Mouse (Mus musculus): Measurements from ENCODE around the gene Fam213a. TPM values are rescaled to one million over a fixed set of nuclear protein-coding genes. Genes with fewer than 3 reads are reported as not detected.
A peak's percentile ranks its signal among the peaks of the same experiment; 100 is the strongest.

Fam213a gene
- total and polyA plus RNA-seq, 2 experiments from 2014 or later, result 50.0 to 124 TPM

GRCm38 (mm10) chr14:41025087-41025486 lies 11.5 kb upstream of the Fam213a start:
- Histone ChIP-seq H3K9me3 (ENCODE audit: low read length) (no peaks in the 10 kb centered on the region), H3K4me2 (ENCODE audit: low read depth, low read length, poor library complexity, severe bottlenecking) (no peak overlapping the region), H3K27ac (ENCODE audit: low read depth, low read length) (no peak overlapping the region), H3K27me3 (ENCODE audit: insufficient read depth, low read length) (no peaks in the 10 kb centered on the region), H3K4me1 (ENCODE audit: insufficient read depth, low read length) (no peaks in the 10 kb centered on the region), H3K4me3 (ENCODE audit: low read depth, low read length) (no peak overlapping the region), H3K36me3 (ENCODE audit: insufficient read depth, low read length) (no peaks in the 10 kb centered on the region), H3K9ac (replicated peaks; ENCODE audit: low read length, poor library complexity, severe bottlenecking) (no peak overlapping the region)
- ATAC-seq (ENCODE audit: low FRiP score) (no peak), DNase-seq (ENCODE audit: low spot score) (no peak)
- TF ChIP-seq CTCF (IDR thresholded peaks at IDR 0.05), result no peak
- WGBS, result 94% methylated on average over 2 of the region's 2 CpGs

- no peak for ATAC-seq (ENCODE audit: low FRiP score)
Measured at GRCm38 (mm10) chr14:41021246-41021645, 7.7 kb upstream of the Fam213a start.

GRCm38 (mm10) chr14:41017460-41017859 lies 3.9 kb upstream of the Fam213a start:
- ATAC-seq (ENCODE audit: low FRiP score) (no peak), DNase-seq (ENCODE audit: low spot score) (no peak)
- H3K4me1 ChIP-seq (ENCODE audit: insufficient read depth, low read length), result no peaks in the 10 kb centered on the region
- no peaks in the 10 kb centered on the region for H3K27me3 ChIP-seq (ENCODE audit: insufficient read depth, low read length)
- H3K9me3 ChIP-seq (ENCODE audit: low read length), result no peaks in the 10 kb centered on the region
- no peak overlapping the region for H3K27ac ChIP-seq (ENCODE audit: low read depth, low read length)
- 81% methylated on average over 5 of the region's 5 CpGs for WGBS
- H3K9ac ChIP-seq (replicated peaks; ENCODE audit: low read length, poor library complexity, severe bottlenecking), result no peak overlapping the region
- no peak overlapping the region for H3K4me3 ChIP-seq (ENCODE audit: low read depth, low read length)
- no peak overlapping the region for H3K4me2 ChIP-seq (ENCODE audit: low read depth, low read length, poor library complexity, severe bottlenecking)
- no peak for TF ChIP-seq CTCF (IDR thresholded peaks at IDR 0.05)
- no peaks in the 10 kb centered on the region for H3K36me3 ChIP-seq (ENCODE audit: insufficient read depth, low read length)

More at GRCm38 (mm10) chr14:41021246-41021645, 7.7 kb upstream of the Fam213a start:
- WGBS, result 92% methylated on average over 3 of the region's 3 CpGs
- no peak overlapping the region for H3K4me2 ChIP-seq (ENCODE audit: low read depth, low read length, poor library complexity, severe bottlenecking)
- no peaks in the 10 kb centered on the region for H3K9me3 ChIP-seq (ENCODE audit: low read length)
- TF ChIP-seq CTCF (IDR thresholded peaks at IDR 0.05), result no peak
- H3K4me3 ChIP-seq (ENCODE audit: low read depth, low read length), result no peak overlapping the region
- no peaks in the 10 kb centered on the region for H3K27me3 ChIP-seq (ENCODE audit: insufficient read depth, low read length)
- no peaks in the 10 kb centered on the region for H3K4me1 ChIP-seq (ENCODE audit: insufficient read depth, low read length)
- no peaks in the 10 kb centered on the region for H3K36me3 ChIP-seq (ENCODE audit: insufficient read depth, low read length)
- no peak overlapping the region for H3K27ac ChIP-seq (ENCODE audit: low read depth, low read length)
- no peak overlapping the region for H3K9ac ChIP-seq (replicated peaks; ENCODE audit: low read length, poor library complexity, severe bottlenecking)
- DNase-seq (ENCODE audit: low spot score), result no peak

- ATAC-seq (ENCODE audit: low FRiP score), result no peak
Measured at GRCm38 (mm10) chr14:41014701-41015240, 1.2 kb upstream of the Fam213a start.

GRCm38 (mm10) chr14:41013143-41013542 lies 445 bp downstream of the Fam213a start:
- H3K36me3 ChIP-seq (ENCODE audit: insufficient read depth, low read length), result no peaks in the 10 kb centered on the region
- H3K27ac ChIP-seq (ENCODE audit: low read depth, low read length), result peak overlapping the region; percentile 81
- TF ChIP-seq CTCF (IDR thresholded peaks at IDR 0.05), result no peak
- peak overlapping the region; percentile 73 for H3K9ac ChIP-seq (replicated peaks; ENCODE audit: low read length, poor library complexity, severe bottlenecking)
- peak overlapping the region; percentile 75 for H3K4me2 ChIP-seq (ENCODE audit: low read depth, low read length, poor library complexity, severe bottlenecking)
- DNase-seq (ENCODE audit: low spot score) (no peak), ATAC-seq (ENCODE audit: low FRiP score) (peak; percentile 2; the same call in 1 of the 2 replicates)
- no peaks in the 10 kb centered on the region for H3K27me3 ChIP-seq (ENCODE audit: insufficient read depth, low read length)
- peak overlapping the region; percentile 54 for H3K4me3 ChIP-seq (ENCODE audit: low read depth, low read length)
- no peaks in the 10 kb centered on the region for H3K4me1 ChIP-seq (ENCODE audit: insufficient read depth, low read length)
- no peaks in the 10 kb centered on the region for H3K9me3 ChIP-seq (ENCODE audit: low read length)
- WGBS, result 10% methylated on average over 9 of the region's 9 CpGs

More at GRCm38 (mm10) chr14:41014701-41015240, 1.2 kb upstream of the Fam213a start:
- WGBS, result 76% methylated on average over 5 of the region's 5 CpGs
- no peak for DNase-seq (ENCODE audit: low spot score)
- H3K27ac ChIP-seq (ENCODE audit: low read depth, low read length), result no peak overlapping the region
- H3K27me3 ChIP-seq (ENCODE audit: insufficient read depth, low read length), result no peaks in the 10 kb centered on the region
- no peaks in the 10 kb centered on the region for H3K9me3 ChIP-seq (ENCODE audit: low read length)
- no peaks in the 10 kb centered on the region for H3K4me1 ChIP-seq (ENCODE audit: insufficient read depth, low read length)
- no peak overlapping the region for H3K4me3 ChIP-seq (ENCODE audit: low read depth, low read length)
- no peak overlapping the region for H3K9ac ChIP-seq (replicated peaks; ENCODE audit: low read length, poor library complexity, severe bottlenecking)
- TF ChIP-seq CTCF (IDR thresholded peaks at IDR 0.05), result no peak
- H3K36me3 ChIP-seq (ENCODE audit: insufficient read depth, low read length), result no peaks in the 10 kb centered on the region
- H3K4me2 ChIP-seq (ENCODE audit: low read depth, low read length, poor library complexity, severe bottlenecking), result no peak overlapping the region

GRCm38 (mm10) chr14:41011916-41012315 lies 1.7 kb downstream of the Fam213a start:
- ATAC-seq (ENCODE audit: low FRiP score), result no peak
- no peak for DNase-seq (ENCODE audit: low spot score)
- TF ChIP-seq CTCF (IDR thresholded peaks at IDR 0.05), result no peak
- Histone ChIP-seq H3K4me1 (ENCODE audit: insufficient read depth, low read length) (no peaks in the 10 kb centered on the region), H3K9ac (replicated peaks; ENCODE audit: low read length, poor library complexity, severe bottlenecking) (no peak overlapping the region), H3K27me3 (ENCODE audit: insufficient read depth, low read length) (no peaks in the 10 kb centered on the region), H3K27ac (ENCODE audit: low read depth, low read length) (no peak overlapping the region), H3K4me3 (ENCODE audit: low read depth, low read length) (no peak overlapping the region), H3K4me2 (ENCODE audit: low read depth, low read length, poor library complexity, severe bottlenecking) (no peak overlapping the region), H3K36me3 (ENCODE audit: insufficient read depth, low read length) (no peaks in the 10 kb centered on the region), H3K9me3 (ENCODE audit: low read length) (no peaks in the 10 kb centered on the region)
- WGBS, result 83% methylated on average over 3 of the region's 3 CpGs

Data from midbrain, postnatal 0 days (tissue).